Mouse (Mus musculus): ENCODE results near the gene Banp. TPM values are rescaled to one million over a fixed set of nuclear protein-coding genes. Genes with fewer than 3 reads are reported as not detected.

Banp gene
- polyA plus RNA-seq, 1 experiment from 2014 or later = 54.7 TPM

DNA sequence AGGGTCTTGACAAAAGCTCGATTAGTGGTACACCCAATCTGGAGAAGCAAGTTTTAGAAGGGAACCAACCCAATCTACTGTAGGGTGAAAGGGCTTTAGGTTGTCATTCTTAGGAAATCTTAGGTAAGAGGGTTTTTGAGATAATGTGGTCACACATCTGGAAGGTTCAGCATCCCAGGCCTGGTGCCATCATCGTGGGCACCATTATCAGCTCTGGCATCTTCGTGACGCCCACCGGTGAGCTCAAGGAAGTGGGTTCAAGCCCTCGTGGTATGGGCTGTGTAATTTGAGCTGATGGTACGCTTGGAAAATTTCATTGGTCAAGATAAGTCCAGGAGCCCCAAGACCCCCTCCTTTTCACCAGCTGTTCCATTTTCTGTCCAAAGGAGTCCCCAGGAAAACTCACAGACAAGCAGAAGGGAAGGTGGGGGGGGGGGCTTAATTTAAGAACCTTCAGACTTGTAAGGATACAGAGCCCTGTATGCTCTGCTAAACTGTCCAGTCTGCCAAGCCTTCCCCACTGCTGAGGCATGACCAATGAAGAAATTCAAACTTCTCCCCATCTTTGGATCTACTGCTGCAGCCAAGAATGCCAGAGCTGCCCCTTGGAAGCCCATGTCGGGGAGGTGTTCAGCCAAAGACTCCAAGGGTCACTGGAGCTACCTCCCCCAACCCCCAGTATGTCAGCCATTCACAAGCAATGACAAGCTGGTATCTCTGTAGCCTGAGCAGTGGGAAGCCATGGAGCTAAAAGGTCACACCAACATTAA is 41.0 kb upstream of the Banp start:
- Histone ChIP-seq H3K4me3 (ENCODE audit: low read depth, low read length) (no peak overlapping the region), H3K9me3 (replicated peaks; ENCODE audit: control insufficient read depth, low read length, poor library complexity, severe bottlenecking) (no peaks in the 10 kb centered on the region), H3K4me1 (ENCODE audit: control insufficient read depth, insufficient read depth, low read length) (peaks cover 20% of the 10 kb centered on the region), H3K36me3 (ENCODE audit: control insufficient read depth, insufficient read depth, low read length) (no peaks in the 10 kb centered on the region), H3K4me2 (ENCODE audit: low read length) (peak overlapping the region; percentile 76), H3K9ac (ENCODE audit: low read depth, low read length) (no peak overlapping the region), H3K27ac (ENCODE audit: low read length) (no peak overlapping the region), H3K27me3 (ENCODE audit: control insufficient read depth, insufficient read depth, low read depth, low read length) (peaks cover 2% of the 10 kb centered on the region; the same call in 1 of the 2 replicates)
- WGBS = 62% methylated on average over 8 of the region's 8 CpGs
- ATAC-seq = no peak

DNA sequence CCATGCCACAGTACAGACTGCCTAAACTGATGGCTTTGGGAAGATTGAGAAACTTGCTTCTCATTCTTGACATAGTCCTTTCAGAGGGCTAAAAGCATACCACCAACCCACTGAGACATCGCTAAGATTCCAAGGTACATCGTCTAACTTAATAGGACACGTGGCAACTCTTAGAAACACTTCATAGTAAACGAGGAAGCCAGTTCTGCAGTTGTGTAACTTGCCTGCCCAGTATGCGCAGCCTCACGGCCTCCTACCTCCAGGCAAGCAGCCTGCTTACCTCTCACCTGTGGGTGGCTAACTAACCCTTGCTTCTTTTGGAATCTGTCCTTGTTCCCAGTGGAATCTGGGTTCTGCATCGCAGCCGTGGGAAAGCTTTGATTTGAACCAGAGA is 40.4 kb upstream of the Banp start:
- H3K9ac ChIP-seq (ENCODE audit: low read depth, low read length) = no peak overlapping the region
- no peaks in the 10 kb centered on the region for H3K36me3 ChIP-seq (ENCODE audit: control insufficient read depth, insufficient read depth, low read length)
- H3K4me3 ChIP-seq (ENCODE audit: low read depth, low read length) = no peak overlapping the region
- H3K9me3 ChIP-seq (replicated peaks; ENCODE audit: control insufficient read depth, low read length, poor library complexity, severe bottlenecking) = no peaks in the 10 kb centered on the region
- no peak overlapping the region for H3K4me2 ChIP-seq (ENCODE audit: low read length)
- H3K27ac ChIP-seq (ENCODE audit: low read length) = no peak overlapping the region
- 72% methylated on average over 8 of the region's 8 CpGs for whole genome bisulfite sequencing
- peaks cover 20% of the 10 kb centered on the region for H3K4me1 ChIP-seq (ENCODE audit: control insufficient read depth, insufficient read depth, low read length)
- peaks cover 2% of the 10 kb centered on the region; the same call in 1 of the 2 replicates for H3K27me3 ChIP-seq (ENCODE audit: control insufficient read depth, insufficient read depth, low read depth, low read length)
- no peak for ATAC-seq

DNA sequence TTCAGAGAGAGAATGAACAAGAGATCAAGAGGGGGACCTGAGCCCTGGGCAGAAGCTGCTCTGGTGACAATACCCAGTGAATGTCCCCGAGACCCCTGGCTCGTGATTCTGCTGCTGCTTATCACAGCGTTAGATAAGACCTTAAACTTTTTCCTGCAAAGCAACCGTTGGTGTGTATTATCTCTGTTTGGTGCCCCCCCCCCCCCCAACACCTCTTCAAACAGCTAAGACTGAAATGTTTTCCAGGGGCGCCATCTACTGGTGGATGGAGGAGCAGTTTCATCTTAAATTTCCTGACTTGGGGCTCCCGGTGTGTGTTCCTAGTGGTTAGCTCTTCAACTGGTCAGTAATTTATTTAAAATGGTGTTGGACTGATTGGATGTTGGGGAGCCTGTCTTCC is 39.9 kb upstream of the Banp start:
- Histone ChIP-seq H3K4me3 (ENCODE audit: low read depth, low read length) (no peak overlapping the region), H3K4me1 (ENCODE audit: control insufficient read depth, insufficient read depth, low read length) (peaks cover 20% of the 10 kb centered on the region), H3K27ac (ENCODE audit: low read length) (no peak overlapping the region), H3K4me2 (ENCODE audit: low read length) (no peak overlapping the region), H3K36me3 (ENCODE audit: control insufficient read depth, insufficient read depth, low read length) (no peaks in the 10 kb centered on the region), H3K27me3 (ENCODE audit: control insufficient read depth, insufficient read depth, low read depth, low read length) (peaks cover 2% of the 10 kb centered on the region; the same call in 1 of the 2 replicates), H3K9me3 (replicated peaks; ENCODE audit: control insufficient read depth, low read length, poor library complexity, severe bottlenecking) (no peaks in the 10 kb centered on the region), H3K9ac (ENCODE audit: low read depth, low read length) (no peak overlapping the region)
- 3% methylated on average over 6 of the region's 6 CpGs for WGBS
- no peak for ATAC-seq

- H3K9ac ChIP-seq (ENCODE audit: low read depth, low read length) = no peak overlapping the region
- peak overlapping the region; percentile 28 for H3K27ac ChIP-seq (ENCODE audit: low read length)
- H3K36me3 ChIP-seq (ENCODE audit: control insufficient read depth, insufficient read depth, low read length) = no peaks in the 10 kb centered on the region
- no peak for ATAC-seq
- no peak overlapping the region for H3K4me3 ChIP-seq (ENCODE audit: low read depth, low read length)
- H3K27me3 ChIP-seq (ENCODE audit: control insufficient read depth, insufficient read depth, low read depth, low read length) = peaks cover 2% of the 10 kb centered on the region; the same call in 1 of the 2 replicates
- no peak overlapping the region for H3K4me2 ChIP-seq (ENCODE audit: low read length)
- WGBS = 95% methylated on average over 6 of the region's 6 CpGs
- H3K4me1 ChIP-seq (ENCODE audit: control insufficient read depth, insufficient read depth, low read length) = peaks cover 3% of the 10 kb centered on the region; the same call in 1 of the 2 replicates
- H3K9me3 ChIP-seq (replicated peaks; ENCODE audit: control insufficient read depth, low read length, poor library complexity, severe bottlenecking) = no peaks in the 10 kb centered on the region
These were observed 38.1 kb upstream of the Banp start for GRCm38 (mm10) chr8:121911400-121911799.

- 66% methylated on average over 7 of the region's 7 CpGs for WGBS
- ATAC-seq = no peak
These were observed 37.6 kb upstream of the Banp start for GRCm38 (mm10) chr8:121911987-121912386.

DNA sequence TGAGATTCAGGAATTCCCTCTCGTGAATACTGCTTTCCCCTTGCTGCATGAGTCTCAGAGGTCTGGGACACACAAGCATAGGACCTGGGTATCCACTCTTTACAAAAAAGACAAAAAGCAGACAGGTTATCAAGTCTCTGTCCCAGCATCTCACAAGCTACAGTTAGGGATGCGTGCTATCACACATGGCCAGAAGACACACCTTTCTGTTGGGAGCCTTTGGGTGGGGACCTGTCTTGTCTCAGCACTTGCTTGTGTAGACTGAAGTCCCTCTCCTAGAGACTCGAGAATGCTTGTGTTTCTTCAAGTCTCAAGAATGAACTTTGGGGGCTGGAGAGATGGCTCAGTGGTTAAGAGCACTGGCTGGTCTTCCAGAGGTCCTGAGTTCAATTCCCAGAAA is 36.7 kb upstream of the Banp start:
- Histone ChIP-seq H3K4me2 (ENCODE audit: low read length) (no peak overlapping the region), H3K4me3 (ENCODE audit: low read depth, low read length) (no peak overlapping the region), H3K27ac (ENCODE audit: low read length) (no peak overlapping the region), H3K4me1 (ENCODE audit: control insufficient read depth, insufficient read depth, low read length) (peaks cover 2% of the 10 kb centered on the region; the same call in 1 of the 2 replicates), H3K36me3 (ENCODE audit: control insufficient read depth, insufficient read depth, low read length) (no peaks in the 10 kb centered on the region), H3K9ac (ENCODE audit: low read depth, low read length) (no peak overlapping the region), H3K27me3 (ENCODE audit: control insufficient read depth, insufficient read depth, low read depth, low read length) (peaks cover 2% of the 10 kb centered on the region; the same call in 1 of the 2 replicates), H3K9me3 (replicated peaks; ENCODE audit: control insufficient read depth, low read length, poor library complexity, severe bottlenecking) (no peaks in the 10 kb centered on the region)
- WGBS = 77% methylated on average over 3 of the region's 3 CpGs
- ATAC-seq = no peak

More at GRCm38 (mm10) chr8:121911987-121912386, 37.6 kb upstream of the Banp start:
- Histone ChIP-seq H3K9me3 (replicated peaks; ENCODE audit: control insufficient read depth, low read length, poor library complexity, severe bottlenecking) (no peaks in the 10 kb centered on the region), H3K9ac (ENCODE audit: low read depth, low read length) (no peak overlapping the region), H3K4me1 (ENCODE audit: control insufficient read depth, insufficient read depth, low read length) (peaks cover 3% of the 10 kb centered on the region; the same call in 1 of the 2 replicates), H3K4me3 (ENCODE audit: low read depth, low read length) (no peak overlapping the region), H3K4me2 (ENCODE audit: low read length) (no peak overlapping the region), H3K27me3 (ENCODE audit: control insufficient read depth, insufficient read depth, low read depth, low read length) (peaks cover 2% of the 10 kb centered on the region; the same call in 1 of the 2 replicates), H3K27ac (ENCODE audit: low read length) (peak overlapping the region; percentile 28), H3K36me3 (ENCODE audit: control insufficient read depth, insufficient read depth, low read length) (no peaks in the 10 kb centered on the region)

DNA sequence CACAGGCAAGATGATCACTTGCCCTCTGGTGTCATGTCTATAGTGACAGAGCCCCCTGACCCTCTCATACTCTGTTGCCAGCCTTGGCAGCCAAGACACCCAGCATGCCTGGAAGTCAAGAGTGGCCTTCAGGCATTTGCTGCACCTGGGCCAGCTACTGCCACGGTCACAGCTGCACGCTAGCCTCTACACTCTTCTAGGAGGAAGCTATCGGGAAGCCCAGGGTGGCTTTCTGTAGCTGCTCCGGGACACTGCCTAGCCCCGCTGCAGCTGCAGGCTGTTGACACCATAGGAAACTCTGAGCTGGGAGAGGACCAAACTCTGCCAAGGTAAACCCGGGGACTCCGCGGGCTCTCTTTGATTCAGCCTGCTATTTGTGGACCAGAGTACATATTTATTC is 36.2 kb upstream of the Banp start:
- Histone ChIP-seq H3K27me3 (ENCODE audit: control insufficient read depth, insufficient read depth, low read depth, low read length) (peaks cover 2% of the 10 kb centered on the region; the same call in 1 of the 2 replicates), H3K27ac (ENCODE audit: low read length) (no peak overlapping the region), H3K36me3 (ENCODE audit: control insufficient read depth, insufficient read depth, low read length) (no peaks in the 10 kb centered on the region), H3K4me1 (ENCODE audit: control insufficient read depth, insufficient read depth, low read length) (no peaks in the 10 kb centered on the region), H3K4me3 (ENCODE audit: low read depth, low read length) (no peak overlapping the region), H3K9ac (ENCODE audit: low read depth, low read length) (no peak overlapping the region), H3K9me3 (replicated peaks; ENCODE audit: control insufficient read depth, low read length, poor library complexity, severe bottlenecking) (no peaks in the 10 kb centered on the region), H3K4me2 (ENCODE audit: low read length) (no peak overlapping the region)
- WGBS = 79% methylated on average over 8 of the region's 8 CpGs
- ATAC-seq = no peak

DNA sequence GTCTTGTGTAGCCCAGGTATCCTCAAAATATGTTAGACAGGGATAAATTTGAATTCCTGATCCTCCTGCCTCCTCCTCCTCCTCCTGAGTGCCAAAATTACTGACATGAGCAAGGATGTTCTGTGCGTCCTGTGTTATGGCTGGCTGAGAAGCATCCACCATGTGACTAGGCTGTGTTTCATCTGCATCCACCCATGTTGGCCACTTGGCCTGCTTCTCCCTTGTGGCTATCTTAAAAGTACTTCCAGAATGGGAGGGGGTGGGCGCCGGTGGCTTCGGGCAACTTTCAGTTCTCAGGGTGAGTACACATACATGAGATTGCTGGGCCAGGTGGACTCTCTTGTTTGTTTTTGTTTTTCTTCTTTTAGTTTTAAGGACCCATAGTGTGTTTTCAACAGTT is 30.4 kb upstream of the Banp start:
- H3K27ac ChIP-seq (ENCODE audit: low read length) = no peak overlapping the region
- no peak overlapping the region for H3K4me3 ChIP-seq (ENCODE audit: low read depth, low read length)
- no peaks in the 10 kb centered on the region for H3K36me3 ChIP-seq (ENCODE audit: control insufficient read depth, insufficient read depth, low read length)
- ATAC-seq = no peak
- H3K9me3 ChIP-seq (replicated peaks; ENCODE audit: control insufficient read depth, low read length, poor library complexity, severe bottlenecking) = no peaks in the 10 kb centered on the region
- H3K4me2 ChIP-seq (ENCODE audit: low read length) = no peak overlapping the region
- no peak overlapping the region for H3K9ac ChIP-seq (ENCODE audit: low read depth, low read length)
- 88% methylated on average over 4 of the region's 4 CpGs for WGBS
- H3K27me3 ChIP-seq (ENCODE audit: control insufficient read depth, insufficient read depth, low read depth, low read length) = no peaks in the 10 kb centered on the region
- H3K4me1 ChIP-seq (ENCODE audit: control insufficient read depth, insufficient read depth, low read length) = no peaks in the 10 kb centered on the region

DNA sequence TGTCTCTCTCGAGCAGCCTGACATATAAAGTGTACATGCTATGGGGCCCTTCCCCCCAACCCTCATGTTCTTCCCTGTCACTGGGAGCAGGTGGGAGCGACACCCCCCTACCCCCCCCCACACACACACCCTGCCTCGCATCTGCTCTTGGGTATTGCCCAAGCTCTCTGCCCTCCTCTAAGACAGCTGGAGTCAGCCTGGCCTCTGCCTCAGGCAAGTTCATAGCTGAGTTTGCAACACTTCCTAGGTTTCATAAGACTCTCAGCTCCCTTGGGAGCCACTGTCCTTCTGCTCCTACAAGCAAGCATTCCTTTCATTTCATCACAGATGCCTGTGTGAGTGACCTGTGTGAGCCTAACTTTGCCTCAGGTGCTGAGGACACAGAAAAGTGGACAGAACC is 29.8 kb upstream of the Banp start:
- WGBS = 69% methylated on average over 3 of the region's 3 CpGs

More for the DNA sequence above, 29.8 kb upstream of the Banp start:
- Histone ChIP-seq H3K36me3 (ENCODE audit: control insufficient read depth, insufficient read depth, low read length) (no peaks in the 10 kb centered on the region), H3K4me3 (ENCODE audit: low read depth, low read length) (no peak overlapping the region), H3K27ac (ENCODE audit: low read length) (no peak overlapping the region), H3K9ac (ENCODE audit: low read depth, low read length) (no peak overlapping the region), H3K4me2 (ENCODE audit: low read length) (no peak overlapping the region), H3K4me1 (ENCODE audit: control insufficient read depth, insufficient read depth, low read length) (no peaks in the 10 kb centered on the region), H3K9me3 (replicated peaks; ENCODE audit: control insufficient read depth, low read length, poor library complexity, severe bottlenecking) (no peaks in the 10 kb centered on the region), H3K27me3 (ENCODE audit: control insufficient read depth, insufficient read depth, low read depth, low read length) (no peaks in the 10 kb centered on the region)
- ATAC-seq = no peak

Measured in midbrain, embryonic 16.5 days (tissue).